Mouse (Mus musculus) thymus, adult 2 months (tissue): ENCODE measurements around the gene Lrrc10. TPM values are rescaled to one million over a fixed set of nuclear protein-coding genes. Genes with fewer than 3 reads are reported as not detected.
"Not testable (repeated sequence)": the region's sequence is repeated elsewhere in the genome, so short reads cannot be mapped to it uniquely, and the experiment has no call there.

Experiments used
- DNase-seq: peaks from one replicate; pipeline ENCODE4 v3.0.0; 2021
- H3K27ac ChIP-seq: fragments of 200-500 bp; 2 replicates; pipeline ENCODE4 v1.5.1; 2012; ENCODE audit warnings: low read length, control low read depth; ENCODE audit not compliant: control insufficient read depth, insufficient read depth
- H3K27me3 ChIP-seq: fragments of 200-500 bp; 2 replicates; pipeline ENCODE4 v1.6.1; 2012; ENCODE audit warnings: mild to moderate bottlenecking, low read length, moderate library complexity, mixed read lengths; ENCODE audit not compliant: control insufficient read depth, insufficient read depth
- H3K36me3 ChIP-seq: fragments of 200-500 bp; 2 replicates; pipeline ENCODE4 v1.6.1; 2012; ENCODE audit warnings: mild to moderate bottlenecking, low read length, moderate library complexity; ENCODE audit not compliant: control insufficient read depth, insufficient read depth
- H3K4me1 ChIP-seq: fragments of 200-500 bp; replicated peaks from 2 replicates; pipeline ENCODE4 v1.6.1; 2012; ENCODE audit warnings: low read length; ENCODE audit not compliant: control insufficient read depth, insufficient read depth
- H3K4me3 ChIP-seq: fragments of 200-500 bp; 2 replicates; pipeline ENCODE4 v1.5.1; 2012; ENCODE audit warnings: mild to moderate bottlenecking, low read length, control low read depth, moderate library complexity; ENCODE audit not compliant: control insufficient read depth, insufficient read depth
- CTCF ChIP-seq: fragments of 200-500 bp; IDR thresholded peaks from 2 replicates; pipeline ENCODE4 v1.5.1; 2012; ENCODE audit warnings: mild to moderate bottlenecking, control low read depth, low read length, moderate library complexity, borderline replicate concordance; ENCODE audit not compliant: control insufficient read depth, poor library complexity, insufficient read depth; ENCODE audit errors: extremely low read depth
- POLR2A ChIP-seq: fragments of 200-500 bp; IDR thresholded peaks from 2 replicates; pipeline ENCODE4 v1.6.1; 2012; ENCODE audit warnings: mild to moderate bottlenecking, low read length, control low read depth, moderate library complexity; ENCODE audit not compliant: control insufficient read depth, poor library complexity, insufficient read depth; ENCODE audit errors: extremely low read depth
- WGBS: fragments of 180-500 bp; shearing (Covaris S2); methylation state at CpG from one replicate; pipeline ENCODE4 v1.1.7; 2018; 5-methylcytosine and 5-hydroxymethylcytosine counted together
- polyA plus RNA-seq: library from polyadenylated mRNA; depleted of rRNA; stranded (reverse); fragments of >200 nt; gene quantifications from 2 replicates; pipeline ENCODE4 v1.2.3, GENCODE M21; 2012

Lrrc10 gene
- polyA plus RNA-seq, 1 experiment: 15.3 TPM

DNA sequence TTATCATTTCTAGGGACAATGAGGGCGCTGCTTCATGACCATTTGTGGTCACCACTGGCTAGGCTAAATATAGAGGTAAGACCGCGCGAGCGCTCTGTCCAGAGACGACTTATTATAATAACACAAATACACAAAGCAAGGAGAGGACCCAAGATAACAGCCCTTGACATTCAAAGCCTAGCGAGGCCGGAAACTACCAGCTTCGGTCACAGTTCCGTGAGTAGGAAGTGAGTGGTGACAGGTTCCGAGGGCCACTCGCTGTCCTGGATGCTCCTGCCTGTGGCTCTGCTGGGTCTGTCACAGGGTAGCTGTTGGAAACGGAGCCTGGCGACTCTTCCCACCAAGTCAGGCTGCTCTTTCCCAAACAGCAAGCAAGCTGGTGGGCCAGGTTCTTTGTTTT lies 2.8 kb upstream of the Lrrc10 start:
- DNase-seq: no peak
- no peak overlapping the region for H3K4me3 ChIP-seq
- no peaks in the 10 kb centered on the region; the same call in 1 of the 2 replicates for H3K4me1 ChIP-seq
- no peak for TF ChIP-seq POLR2A
- no peak for TF ChIP-seq CTCF
- H3K27ac ChIP-seq: no peak overlapping the region
- H3K27me3 ChIP-seq: no peaks in the 10 kb centered on the region
- no peaks in the 10 kb centered on the region for H3K36me3 ChIP-seq
- WGBS: 81% methylated on average over 14 of the region's 14 CpGs

DNA sequence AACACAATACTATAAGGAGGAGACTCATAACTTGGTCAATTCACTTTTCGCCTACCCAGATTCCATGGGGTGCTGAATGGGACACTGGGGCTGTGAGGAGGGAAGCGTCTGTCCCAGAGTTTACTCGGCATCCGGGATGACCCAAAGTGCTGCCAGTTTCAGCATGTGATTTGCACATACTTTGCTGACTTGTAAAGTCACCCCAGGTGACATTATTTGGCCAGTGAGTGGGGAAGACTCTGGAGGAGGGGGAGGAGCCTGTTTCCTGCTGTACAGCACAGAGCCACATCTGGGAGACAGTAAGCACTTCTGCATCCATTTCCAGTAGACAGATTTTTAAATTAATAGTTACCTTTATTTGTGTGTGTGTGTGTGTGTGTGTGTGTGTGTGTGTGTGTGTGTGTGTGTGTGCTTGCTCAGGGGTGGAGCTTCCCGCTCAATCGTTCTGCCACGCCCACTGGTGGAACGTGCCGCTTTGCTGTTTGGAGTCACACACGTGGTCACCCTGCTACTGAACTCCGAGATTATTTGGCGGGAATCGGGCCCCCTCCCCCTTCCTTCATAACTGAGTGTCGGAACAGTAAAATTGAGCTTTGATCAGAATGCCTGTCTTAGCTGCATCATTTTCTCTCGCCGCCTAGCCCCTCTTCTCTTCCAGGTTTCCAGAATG lies 1.5 kb upstream of the Lrrc10 start:
- H3K27ac ChIP-seq, H3K27me3 ChIP-seq, H3K36me3 ChIP-seq, H3K4me1 ChIP-seq, H3K4me3 ChIP-seq, DNase-seq: not testable (repeated sequence)
- WGBS: 47% methylated on average over 16 of the region's 16 CpGs

DNA sequence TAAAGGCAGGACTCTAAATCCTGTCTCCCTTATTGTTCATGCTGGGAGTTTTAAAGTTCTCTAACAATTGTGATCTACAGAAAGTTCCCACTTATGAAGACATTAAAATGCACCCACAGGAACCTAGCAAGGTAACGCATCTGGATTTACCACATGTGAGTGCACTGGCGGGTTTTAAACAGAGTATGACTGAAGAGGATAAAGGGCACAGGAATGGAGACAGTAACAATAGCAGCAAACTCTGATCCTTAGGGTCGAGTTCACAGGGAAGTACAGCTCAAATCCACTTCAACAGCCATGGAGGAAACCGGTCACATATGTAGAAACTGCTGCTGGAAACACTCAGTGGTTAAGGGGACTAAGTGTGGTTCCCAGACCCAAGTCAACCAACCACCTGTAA lies 4.1 kb downstream of the Lrrc10 start:
- DNase-seq: no peak
- Histone ChIP-seq H3K4me1 (no peaks in the 10 kb centered on the region), H3K36me3 (peaks cover 49% of the 10 kb centered on the region), H3K27ac (no peak overlapping the region), H3K4me3 (no peak overlapping the region), H3K27me3 (no peaks in the 10 kb centered on the region)
- TF ChIP-seq CTCF: no peak
- TF ChIP-seq POLR2A: no peak
- WGBS: 88% methylated on average over 4 of the region's 4 CpGs

DNA sequence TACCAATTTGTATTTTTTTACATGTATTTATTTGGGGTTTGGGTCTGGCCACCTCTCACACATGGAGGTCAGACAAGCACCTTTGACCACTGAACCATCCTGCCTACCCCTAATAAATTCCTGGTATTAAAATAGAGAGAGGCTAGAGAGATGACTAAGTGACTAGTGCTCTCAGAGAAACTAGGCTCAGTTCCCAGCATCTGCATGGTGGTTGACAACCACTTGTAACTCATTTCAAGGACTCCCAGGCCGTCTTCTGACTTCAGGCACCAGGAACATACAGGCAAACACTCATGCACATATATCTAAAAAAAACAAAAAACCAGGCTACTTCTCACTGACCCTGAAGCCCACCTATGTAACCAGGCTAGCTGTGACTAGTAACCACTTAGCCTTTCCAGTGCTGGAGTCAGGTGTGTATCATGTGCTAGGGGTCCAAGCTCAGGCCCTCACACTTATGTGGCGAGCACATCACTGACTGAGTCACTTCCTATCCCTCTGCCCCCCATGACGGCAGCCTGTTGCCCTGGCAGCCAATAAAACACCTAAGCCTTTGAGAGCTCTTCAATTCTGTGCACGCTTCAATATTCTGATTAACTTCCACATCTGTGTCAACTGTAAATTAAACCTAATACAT lies 4.9 kb downstream of the Lrrc10 start:
- H3K36me3 ChIP-seq: peaks cover 56% of the 10 kb centered on the region
- H3K27ac ChIP-seq: no peak overlapping the region
- no peaks in the 10 kb centered on the region for H3K27me3 ChIP-seq
- WGBS: 84% methylated on average over 4 of the region's 4 CpGs
- no peak for TF ChIP-seq CTCF
- no peak for TF ChIP-seq POLR2A
- no peaks in the 10 kb centered on the region for H3K4me1 ChIP-seq
- H3K4me3 ChIP-seq: no peak overlapping the region
- DNase-seq: no peak

DNA sequence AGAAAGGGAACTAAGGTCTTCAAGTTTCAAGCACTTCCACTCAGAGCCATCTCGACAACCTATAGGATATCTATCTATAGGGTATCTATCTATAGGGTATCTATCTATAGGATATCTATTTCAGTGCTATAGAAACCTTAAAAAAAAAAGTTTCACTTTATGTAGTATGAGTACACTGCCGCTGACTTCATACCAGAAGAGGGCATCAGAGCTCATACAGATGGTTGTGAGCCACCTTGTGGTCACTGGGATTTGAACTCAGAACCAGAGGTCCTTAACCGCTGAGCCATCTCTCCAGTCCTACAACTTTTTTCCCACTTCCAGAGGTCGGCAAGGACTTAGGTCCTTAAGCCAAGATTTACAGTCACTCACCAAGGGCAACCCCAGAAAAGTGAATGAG lies 10.5 kb downstream of the Lrrc10 start:
- no peak overlapping the region for H3K27ac ChIP-seq
- WGBS: 95% methylated on average over 4 of the region's 4 CpGs
- no peak overlapping the region for H3K4me3 ChIP-seq
- DNase-seq: no peak
- no peaks in the 10 kb centered on the region for H3K4me1 ChIP-seq
- H3K27me3 ChIP-seq: no peaks in the 10 kb centered on the region
- peaks cover 99% of the 10 kb centered on the region for H3K36me3 ChIP-seq
- TF ChIP-seq POLR2A: no peak
- TF ChIP-seq CTCF: no peak

DNA sequence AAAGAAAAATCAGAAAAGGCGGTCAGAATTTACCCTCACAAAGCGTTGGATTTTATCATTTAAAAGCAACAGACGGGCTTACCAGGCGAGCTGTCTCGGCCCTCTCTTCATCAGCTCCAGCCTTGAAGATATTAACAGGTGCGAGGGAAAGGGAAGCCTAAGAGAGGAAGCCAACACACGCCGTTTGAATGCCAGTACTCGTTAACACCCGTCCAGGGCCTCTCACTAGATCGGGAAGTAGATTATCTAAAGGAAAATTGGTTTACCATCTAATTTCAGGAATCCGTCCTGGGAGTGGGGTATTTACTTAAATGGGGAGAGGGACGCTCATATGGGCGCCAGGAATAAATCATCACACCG lies 17.7 kb downstream of the Lrrc10 start:
- H3K27ac ChIP-seq: peak overlapping the region; percentile 57; the same call in 1 of the 2 replicates
- 2% methylated on average over 15 of the region's 15 CpGs for WGBS

More for the DNA sequence above, 17.7 kb downstream of the Lrrc10 start:
- no peak for DNase-seq
- Histone ChIP-seq H3K4me1 (peaks cover 8% of the 10 kb centered on the region), H3K27me3 (no peaks in the 10 kb centered on the region), H3K4me3 (peak overlapping the region; percentile 73), H3K36me3 (peaks cover 41% of the 10 kb centered on the region)
- no peak for TF ChIP-seq POLR2A
- no peak for TF ChIP-seq CTCF
